Mouse (Mus musculus) cortical plate, adult 2 months (tissue): Measurements from ENCODE around the gene Dnah1. TPM values are rescaled to one million over a fixed set of nuclear protein-coding genes. Genes with fewer than 3 reads are reported as not detected.

Experiments used
- H3K27ac ChIP-seq: fragments of 200-500 bp; 2 replicates; pipeline ENCODE4 v1.5.1; 2012; ENCODE audit warnings: low read length, control low read depth, inconsistent platforms; ENCODE audit not compliant: insufficient read depth
- H3K4me1 ChIP-seq: fragments of 200-500 bp; 2 replicates; pipeline ENCODE4 v1.6.1; 2011; ENCODE audit warnings: low read length; ENCODE audit not compliant: control insufficient read depth, insufficient read depth
- H3K4me3 ChIP-seq: fragments of 200-500 bp; 2 replicates; pipeline ENCODE4 v1.5.1; 2011; ENCODE audit warnings: mild to moderate bottlenecking, low read length, control low read depth; ENCODE audit not compliant: insufficient read depth
- CTCF ChIP-seq: fragments of 200-500 bp; IDR thresholded peaks from 2 replicates; pipeline ENCODE4 v1.5.1; 2011; ENCODE audit warnings: mild to moderate bottlenecking, control low read depth, low read length; ENCODE audit not compliant: insufficient read depth; ENCODE audit errors: extremely low read depth
- POLR2A ChIP-seq: fragments of 200-500 bp; IDR thresholded peaks from 2 replicates; pipeline ENCODE4 v1.6.1; 2011; ENCODE audit warnings: mild to moderate bottlenecking, low read length, control low read depth; ENCODE audit not compliant: insufficient read depth; ENCODE audit errors: extremely low read depth
- polyA plus RNA-seq: library from polyadenylated mRNA; depleted of rRNA; stranded (reverse); fragments of >200 nt; gene quantifications from 2 replicates; pipeline ENCODE4 v1.2.3, GENCODE M21; 2012

The Dnah1 gene
- polyA plus RNA-seq, 1 experiment = 6.0 TPM

DNA sequence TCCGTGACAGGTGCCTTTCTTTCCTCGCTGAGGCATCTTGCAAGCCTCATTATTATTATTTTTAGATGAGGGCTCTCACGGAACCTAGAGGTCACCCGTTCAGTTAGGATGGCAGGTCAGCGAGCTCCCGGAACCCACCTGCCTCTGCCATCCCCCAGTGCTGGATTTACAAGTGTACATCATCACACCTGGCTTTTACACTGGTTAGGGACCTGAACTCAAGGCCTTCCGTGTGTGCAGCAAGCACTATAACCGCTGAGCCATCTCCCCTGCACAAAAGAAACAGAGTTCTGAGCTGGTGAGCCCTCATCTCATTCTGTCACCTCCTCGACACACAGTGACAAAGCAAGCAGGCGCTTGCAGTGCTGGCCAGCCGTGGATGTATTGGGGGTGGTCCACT lies 2.5 kb downstream of the Dnah1 start:
- no peaks in the 10 kb centered on the region for H3K4me1 ChIP-seq
- TF ChIP-seq CTCF (no peak), POLR2A (no peak)
- H3K27ac ChIP-seq = no peak overlapping the region
- no peak overlapping the region for H3K4me3 ChIP-seq

DNA sequence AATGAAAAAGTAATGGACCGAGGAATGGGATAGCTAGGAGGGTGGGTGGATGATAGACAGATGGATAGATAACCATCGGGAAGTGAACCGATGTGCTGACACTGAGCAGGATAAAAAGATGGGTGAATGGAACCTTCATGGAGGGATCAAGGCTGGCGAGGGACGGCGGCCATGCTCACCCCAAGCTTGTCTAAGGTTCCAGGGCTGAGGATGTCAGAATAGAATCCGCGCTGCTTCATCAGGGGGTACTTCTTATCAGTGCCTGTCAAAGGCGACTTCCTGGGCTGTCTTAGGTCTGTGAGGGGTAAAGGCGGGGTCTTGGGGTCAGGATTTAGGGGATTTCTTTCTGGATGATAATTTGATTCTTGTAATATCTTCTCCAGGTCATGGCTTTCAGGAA lies 4.2 kb downstream of the Dnah1 start:
- Histone ChIP-seq H3K27ac (no peak overlapping the region), H3K4me3 (no peak overlapping the region), H3K4me1 (no peaks in the 10 kb centered on the region)
- TF ChIP-seq CTCF = no peak

DNA sequence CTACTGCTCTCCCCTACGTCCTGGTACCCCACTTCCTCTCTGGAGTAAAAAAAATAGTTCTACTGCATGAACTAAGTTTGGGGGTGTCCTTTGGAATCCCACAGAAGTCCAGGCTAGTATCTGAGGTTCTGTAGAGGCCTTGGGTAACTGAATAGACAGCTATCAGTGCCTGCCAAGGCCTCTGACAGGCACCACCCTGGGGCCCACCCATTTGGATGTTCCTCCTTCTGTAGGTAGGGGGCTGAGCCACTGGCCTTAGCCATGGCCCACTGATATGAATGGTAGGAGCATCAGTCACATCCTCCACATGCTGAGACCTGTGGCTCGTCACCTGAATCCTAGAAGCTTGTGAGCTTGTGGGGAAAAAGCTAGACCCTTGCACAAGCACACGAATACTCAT lies 5.9 kb downstream of the Dnah1 start:
- H3K27ac ChIP-seq = no peak overlapping the region
- H3K4me1 ChIP-seq = no peaks in the 10 kb centered on the region
- TF ChIP-seq POLR2A (no peak), CTCF (no peak)
- no peak overlapping the region for H3K4me3 ChIP-seq

DNA sequence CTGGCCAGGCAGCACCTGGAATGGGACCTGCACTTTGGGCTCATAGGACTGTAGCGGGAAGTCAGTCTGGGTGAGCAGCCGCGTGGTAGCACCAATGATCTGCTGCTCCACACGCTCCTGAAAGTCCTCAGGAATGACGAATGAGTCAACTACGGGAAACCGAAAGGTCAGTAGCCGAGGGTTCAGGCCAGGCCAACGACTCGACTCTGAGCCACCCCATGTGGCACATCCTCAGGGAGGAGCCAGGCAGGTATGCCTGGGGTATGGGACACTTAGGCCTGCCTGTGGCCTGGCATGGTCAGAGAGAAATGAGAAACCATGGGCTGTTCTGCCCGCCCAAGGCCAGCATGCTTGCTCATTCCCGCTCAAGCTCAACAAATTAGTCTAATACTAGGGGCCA lies 7.1 kb downstream of the Dnah1 start:
- TF ChIP-seq POLR2A (no peak), CTCF (no peak)
- H3K4me1 ChIP-seq = no peaks in the 10 kb centered on the region
- no peak overlapping the region for H3K4me3 ChIP-seq
- H3K27ac ChIP-seq = no peak overlapping the region

DNA sequence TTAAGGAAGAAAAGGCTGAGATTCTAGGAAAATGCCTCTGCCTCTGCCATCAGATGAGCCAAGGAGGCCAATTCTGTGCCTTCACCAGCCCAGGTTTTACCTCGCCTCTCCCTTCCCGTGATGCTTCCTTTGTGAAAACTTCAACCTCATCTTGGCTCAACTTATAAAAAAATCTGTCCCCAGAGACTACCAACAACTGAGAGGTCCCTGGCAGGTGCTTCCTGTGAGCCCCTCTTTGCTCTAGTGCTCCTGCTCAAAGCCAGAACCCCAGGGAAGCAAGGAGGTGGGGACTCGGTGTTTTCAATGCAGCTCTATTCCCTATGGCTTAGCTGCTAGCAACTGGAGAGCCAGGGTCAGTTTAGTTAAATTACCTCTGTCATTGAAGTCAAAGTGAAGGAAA lies 10.5 kb downstream of the Dnah1 start:
- TF ChIP-seq CTCF (no peak), POLR2A (no peak)
- Histone ChIP-seq H3K4me1 (no peaks in the 10 kb centered on the region), H3K4me3 (no peak overlapping the region), H3K27ac (no peak overlapping the region)

DNA sequence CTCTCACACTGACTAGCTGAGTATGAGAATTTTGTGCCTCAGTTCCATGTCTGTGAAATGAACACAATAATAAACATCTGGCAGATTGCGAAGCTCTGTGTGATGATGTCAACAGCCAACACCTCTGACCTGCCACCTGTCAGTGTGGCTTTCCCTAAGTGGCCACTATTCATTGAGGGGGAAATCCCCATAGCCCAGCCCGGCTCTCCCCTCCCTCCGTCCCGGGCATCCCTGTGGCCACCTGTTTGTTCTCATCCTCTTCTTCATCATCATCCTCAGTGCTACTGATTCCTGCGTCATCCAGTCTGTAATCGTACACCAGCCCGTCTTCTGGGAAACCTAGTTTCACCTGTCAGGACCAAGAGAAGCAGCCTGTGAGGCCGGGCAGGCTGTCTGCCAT lies 38.0 kb downstream of the Dnah1 start:
- no peak overlapping the region for H3K4me3 ChIP-seq
- H3K4me1 ChIP-seq = no peaks in the 10 kb centered on the region
- TF ChIP-seq POLR2A = no peak
- no peak for TF ChIP-seq CTCF
- H3K27ac ChIP-seq = no peak overlapping the region

DNA sequence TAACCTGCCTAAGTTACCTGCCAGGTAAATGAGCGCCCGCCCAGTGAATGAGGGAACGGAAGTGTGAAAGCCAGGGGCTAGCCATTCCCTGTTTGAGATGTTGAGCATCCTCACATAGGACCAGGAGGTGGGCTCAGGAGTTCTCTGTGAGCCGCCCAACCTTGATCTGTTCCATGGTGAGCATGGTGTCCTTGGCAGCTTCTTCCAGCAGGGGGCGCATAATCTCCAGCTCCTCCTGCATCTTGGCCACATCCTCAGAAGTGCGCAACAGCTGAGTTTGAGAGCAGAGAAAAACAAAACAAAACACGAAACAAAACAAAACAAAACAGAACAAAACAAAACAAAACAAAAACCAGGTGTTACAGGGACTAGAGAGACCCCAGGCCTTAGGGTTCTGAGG lies 51.5 kb downstream of the Dnah1 start:
- H3K4me3 ChIP-seq = no peak overlapping the region
- TF ChIP-seq CTCF (peak; percentile 86), POLR2A (no peak)
- no peak overlapping the region for H3K27ac ChIP-seq
- H3K4me1 ChIP-seq = peaks cover 11% of the 10 kb centered on the region

DNA sequence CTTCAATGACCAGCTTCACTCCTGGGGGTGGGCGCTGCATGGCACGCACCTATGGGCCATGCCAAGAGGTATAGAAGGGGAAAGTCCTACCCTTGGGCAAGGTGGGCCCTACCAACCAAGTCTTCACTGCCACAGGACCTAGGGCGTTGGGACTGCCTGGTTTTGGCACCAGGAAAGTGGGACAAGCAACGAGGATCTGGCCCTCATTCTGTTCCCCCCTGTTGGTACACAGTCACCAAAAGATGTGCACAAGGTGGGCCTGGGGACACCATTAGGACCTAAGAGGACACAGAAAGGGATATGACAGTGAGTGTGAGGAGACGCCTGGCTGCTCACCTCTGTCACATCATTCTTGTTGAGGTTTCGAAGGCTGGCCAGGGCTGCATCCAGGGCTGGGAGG lies 52.6 kb downstream of the Dnah1 start:
- Histone ChIP-seq H3K27ac (no peak overlapping the region), H3K4me3 (no peak overlapping the region), H3K4me1 (peaks cover 11% of the 10 kb centered on the region)
- TF ChIP-seq CTCF (no peak), POLR2A (no peak)

DNA sequence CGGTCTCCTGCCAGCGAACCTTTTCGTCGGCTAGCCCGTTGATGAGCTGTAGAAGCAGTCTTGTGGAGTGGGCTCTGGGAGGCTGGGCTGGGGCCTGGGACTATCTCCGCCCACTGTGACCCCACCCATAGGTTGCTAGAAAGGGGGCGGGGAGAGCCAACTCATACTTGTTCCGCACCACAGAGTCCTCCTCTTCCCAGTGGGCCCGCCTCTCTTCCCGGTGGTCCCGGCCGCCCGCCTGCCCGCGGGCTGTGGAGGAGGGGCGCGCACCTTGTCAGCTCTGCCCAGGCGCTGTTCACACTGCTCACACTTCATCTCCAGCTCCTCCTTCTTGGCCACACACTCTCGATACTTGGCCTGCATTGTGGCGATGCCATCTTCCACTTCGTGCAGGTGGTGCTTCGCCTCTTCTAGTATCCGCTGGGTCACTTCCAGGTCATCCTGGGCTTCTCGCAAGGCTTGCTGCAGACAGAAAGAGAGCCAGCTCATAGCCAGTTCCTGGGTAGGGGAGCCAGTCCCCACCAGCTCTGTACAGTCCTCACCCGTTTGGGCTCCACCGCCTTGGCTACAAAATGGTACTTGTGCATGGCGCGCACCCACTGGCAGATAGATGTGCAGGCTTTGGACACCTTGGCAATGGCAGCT lies 54.1 kb downstream of the Dnah1 start:
- Histone ChIP-seq H3K4me1 (peaks cover 11% of the 10 kb centered on the region), H3K4me3 (peak overlapping the region; percentile 9), H3K27ac (peak overlapping the region; percentile 93)
- TF ChIP-seq CTCF = no peak
- TF ChIP-seq POLR2A = no peak

DNA sequence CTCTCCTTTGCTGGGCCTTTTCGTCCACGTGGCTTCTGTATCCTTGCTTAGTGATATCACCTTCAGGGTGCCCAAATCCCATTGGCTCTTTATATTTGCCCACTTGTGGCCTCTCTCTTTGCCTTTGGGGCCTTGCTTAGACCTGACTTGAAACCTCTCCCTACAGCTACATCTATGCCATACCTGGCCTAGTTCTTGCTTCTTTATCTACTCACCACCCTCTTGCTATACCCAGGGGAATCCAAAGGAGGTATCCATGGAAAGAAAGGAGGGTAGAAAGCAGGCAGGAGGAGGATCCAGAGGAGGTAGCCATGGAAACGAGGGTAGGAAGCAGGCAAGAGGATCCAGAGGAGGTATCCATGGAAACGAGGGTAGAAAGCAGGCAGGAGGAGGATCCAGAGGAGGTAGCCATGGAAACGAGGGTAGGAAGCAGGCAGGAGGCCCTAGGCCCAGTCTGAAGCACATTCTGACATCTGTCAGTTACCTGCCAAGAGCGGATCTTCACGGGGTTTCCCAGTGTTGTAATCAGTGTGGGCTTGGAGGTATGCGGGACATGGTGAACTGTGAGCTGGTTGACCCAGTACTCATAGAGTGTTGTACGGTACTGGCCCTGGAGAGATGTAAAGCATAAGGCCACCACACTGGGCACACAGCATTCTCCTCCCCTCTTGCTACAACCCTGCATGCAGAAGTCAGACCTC lies 55.2 kb downstream of the Dnah1 start:
- Histone ChIP-seq H3K4me3 (peak overlapping the region; percentile 9), H3K4me1 (peaks cover 11% of the 10 kb centered on the region), H3K27ac (peak overlapping the region; percentile 93)
- TF ChIP-seq CTCF = no peak
- peak; percentile 78 for TF ChIP-seq POLR2A

DNA sequence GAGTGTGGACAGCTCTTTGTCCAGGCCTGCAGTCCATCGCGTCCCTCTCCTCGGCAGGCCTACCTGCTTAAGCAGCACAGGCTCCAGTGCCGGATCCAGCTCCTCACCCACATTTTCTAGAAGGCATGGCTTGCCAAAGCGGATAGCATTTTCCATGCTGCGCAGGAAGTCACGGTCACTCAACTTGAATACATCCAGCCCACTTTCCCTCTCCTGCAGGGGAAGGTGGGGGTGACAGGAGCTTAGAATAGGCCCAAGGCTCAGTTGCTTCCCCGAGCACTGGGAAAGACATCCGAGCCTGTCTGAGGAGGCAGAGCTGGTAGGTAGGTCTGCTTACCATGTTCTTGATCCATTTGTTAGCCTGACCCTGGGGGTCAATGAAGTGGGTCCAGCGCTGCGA lies 56.0 kb downstream of the Dnah1 start:
- Histone ChIP-seq H3K4me1 (peaks cover 11% of the 10 kb centered on the region), H3K4me3 (no peak overlapping the region), H3K27ac (peak overlapping the region; percentile 75)
- peak; percentile 33; the same call in 1 of the 2 replicates for TF ChIP-seq POLR2A
- no peak for TF ChIP-seq CTCF
